Mouse (Mus musculus): ENCODE results near the gene Mgat5. TPM values are rescaled to one million over a fixed set of nuclear protein-coding genes. Genes with fewer than 3 reads are reported as not detected.

The Mgat5 gene
- polyA plus RNA-seq, 1 experiment from 2014 or later: 13.1 TPM

DNA sequence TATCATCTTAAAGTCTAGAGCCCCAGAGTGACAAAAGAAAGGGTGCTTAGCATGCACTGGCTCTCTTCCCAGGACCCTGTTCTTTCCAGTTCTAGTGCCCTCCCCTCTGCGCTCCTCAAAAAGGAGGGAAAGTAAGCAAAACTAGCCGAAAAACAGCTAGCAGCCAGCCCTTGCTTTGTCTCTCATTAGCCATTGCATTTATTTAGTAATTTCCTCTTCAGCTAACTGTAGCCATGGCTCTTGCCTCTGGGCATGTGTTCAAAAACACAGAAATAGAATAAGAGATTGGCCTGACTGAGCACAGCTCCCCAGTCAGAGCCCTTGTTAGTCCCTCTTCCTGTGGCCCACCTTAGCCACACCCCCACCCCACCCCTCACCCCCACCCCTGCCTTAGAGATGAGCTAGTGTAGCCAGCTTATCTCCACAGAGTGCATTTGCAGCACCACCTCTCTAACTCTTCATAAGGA is 204.2 kb downstream of the Mgat5 start:
- Histone ChIP-seq H3K4me1 (ENCODE audit: control insufficient read depth, insufficient read depth, low read depth, low read length) (peaks cover 3% of the 10 kb centered on the region), H3K36me3 (ENCODE audit: control insufficient read depth, insufficient read depth, low read length) (no peaks in the 10 kb centered on the region), H3K4me2 (ENCODE audit: low read length) (no peak overlapping the region), H3K4me3 (ENCODE audit: low read length) (no peak overlapping the region), H3K9ac (ENCODE audit: low read depth, low read length) (no peak overlapping the region), H3K9me3 (ENCODE audit: control insufficient read depth, low read length) (no peaks in the 10 kb centered on the region), H3K27ac (ENCODE audit: low read depth, low read length) (peak overlapping the region; percentile 68), H3K27me3 (replicated peaks; ENCODE audit: control insufficient read depth, insufficient read depth, low read length) (no peaks in the 10 kb centered on the region)
- 48% methylated on average over 2 of the region's 2 CpGs for WGBS
- peak; percentile 74 for ATAC-seq

DNA sequence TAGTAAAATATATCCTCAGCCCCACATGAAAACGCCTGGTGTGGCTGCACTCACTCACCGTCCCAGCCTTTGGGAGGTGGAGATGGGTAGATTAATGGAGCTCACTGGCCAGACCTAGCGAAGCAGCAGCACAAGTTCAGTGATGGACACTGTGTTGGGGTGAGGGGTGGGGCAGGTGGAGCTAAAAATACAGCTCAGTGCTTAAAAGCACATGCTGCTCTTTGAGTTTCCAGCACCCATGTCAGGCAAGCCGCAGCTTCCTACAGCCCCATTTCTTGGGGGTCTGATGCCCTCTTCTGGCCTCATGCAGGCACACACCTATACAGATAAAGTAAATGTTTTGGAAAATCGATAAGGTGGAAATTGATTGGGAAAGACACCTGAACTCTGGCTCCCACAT is 204.7 kb downstream of the Mgat5 start:
- H3K27ac ChIP-seq (ENCODE audit: low read depth, low read length): peak overlapping the region; percentile 68
- H3K9me3 ChIP-seq (ENCODE audit: control insufficient read depth, low read length): no peaks in the 10 kb centered on the region
- no peaks in the 10 kb centered on the region for H3K36me3 ChIP-seq (ENCODE audit: control insufficient read depth, insufficient read depth, low read length)
- H3K27me3 ChIP-seq (replicated peaks; ENCODE audit: control insufficient read depth, insufficient read depth, low read length): no peaks in the 10 kb centered on the region
- H3K9ac ChIP-seq (ENCODE audit: low read depth, low read length): no peak overlapping the region
- peak; percentile 37; the same call in 1 of the 2 replicates for ATAC-seq
- H3K4me1 ChIP-seq (ENCODE audit: control insufficient read depth, insufficient read depth, low read depth, low read length): peaks cover 3% of the 10 kb centered on the region
- H3K4me3 ChIP-seq (ENCODE audit: low read length): no peak overlapping the region
- H3K4me2 ChIP-seq (ENCODE audit: low read length): no peak overlapping the region
- 43% methylated on average over 5 of the region's 5 CpGs for WGBS

DNA sequence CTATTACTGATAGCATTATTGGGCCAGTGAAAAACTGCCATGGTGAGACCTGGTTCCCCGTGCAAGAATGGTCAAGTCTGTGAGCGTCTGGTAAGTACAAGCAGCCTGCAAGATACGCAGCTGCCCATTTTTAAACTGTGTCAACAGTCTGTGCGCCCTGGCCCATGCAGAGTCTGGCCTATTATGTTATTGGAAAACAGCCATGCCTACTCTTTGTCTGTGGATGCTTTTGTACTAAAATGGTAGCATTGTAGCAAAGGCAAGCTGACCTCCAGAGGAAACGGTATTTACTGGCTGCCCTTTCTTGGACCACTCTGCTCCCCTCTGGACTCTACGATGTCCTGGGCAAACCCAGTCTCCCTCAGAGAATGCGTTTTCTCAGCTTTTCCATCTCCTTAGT is 209.7 kb downstream of the Mgat5 start:
- WGBS: 33% methylated on average over 7 of the region's 7 CpGs
- Histone ChIP-seq H3K27ac (ENCODE audit: low read depth, low read length) (peak overlapping the region; percentile 24; the same call in 1 of the 2 replicates), H3K9ac (ENCODE audit: low read depth, low read length) (no peak overlapping the region), H3K9me3 (ENCODE audit: control insufficient read depth, low read length) (no peaks in the 10 kb centered on the region), H3K4me2 (ENCODE audit: low read length) (no peak overlapping the region), H3K4me1 (ENCODE audit: control insufficient read depth, insufficient read depth, low read depth, low read length) (no peaks in the 10 kb centered on the region; the same call in 1 of the 2 replicates), H3K27me3 (replicated peaks; ENCODE audit: control insufficient read depth, insufficient read depth, low read length) (no peaks in the 10 kb centered on the region), H3K36me3 (ENCODE audit: control insufficient read depth, insufficient read depth, low read length) (no peaks in the 10 kb centered on the region), H3K4me3 (ENCODE audit: low read length) (no peak overlapping the region)
- ATAC-seq: peak; percentile 51; the same call in 1 of the 2 replicates

DNA sequence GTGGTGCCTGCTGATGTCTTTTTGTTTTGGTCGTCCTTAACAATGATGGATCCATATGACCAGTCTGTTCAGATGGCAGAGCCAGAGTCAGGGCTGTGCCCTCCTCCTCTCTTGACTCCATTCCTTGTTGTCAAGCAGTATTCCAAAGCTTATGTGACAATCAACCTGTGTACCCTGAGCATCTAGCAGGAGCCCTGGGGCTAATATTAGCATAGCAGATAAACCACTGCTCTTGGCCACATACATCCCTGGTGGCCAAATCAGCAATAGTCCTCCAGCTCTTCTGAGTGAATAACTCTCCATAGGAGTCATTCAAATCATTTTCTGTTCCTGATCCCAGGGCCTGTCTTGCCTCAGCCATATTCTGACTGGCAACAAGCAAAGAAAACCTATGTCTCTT is 211.1 kb downstream of the Mgat5 start:
- Histone ChIP-seq H3K4me1 (ENCODE audit: control insufficient read depth, insufficient read depth, low read depth, low read length) (peaks cover 4% of the 10 kb centered on the region; the same call in 1 of the 2 replicates), H3K4me3 (ENCODE audit: low read length) (no peak overlapping the region), H3K27ac (ENCODE audit: low read depth, low read length) (no peak overlapping the region), H3K4me2 (ENCODE audit: low read length) (no peak overlapping the region), H3K9me3 (ENCODE audit: control insufficient read depth, low read length) (no peaks in the 10 kb centered on the region), H3K9ac (ENCODE audit: low read depth, low read length) (no peak overlapping the region), H3K36me3 (ENCODE audit: control insufficient read depth, insufficient read depth, low read length) (no peaks in the 10 kb centered on the region), H3K27me3 (replicated peaks; ENCODE audit: control insufficient read depth, insufficient read depth, low read length) (no peaks in the 10 kb centered on the region)
- 79% methylated on average over 1 of the region's 1 CpGs for WGBS
- ATAC-seq: no peak

DNA sequence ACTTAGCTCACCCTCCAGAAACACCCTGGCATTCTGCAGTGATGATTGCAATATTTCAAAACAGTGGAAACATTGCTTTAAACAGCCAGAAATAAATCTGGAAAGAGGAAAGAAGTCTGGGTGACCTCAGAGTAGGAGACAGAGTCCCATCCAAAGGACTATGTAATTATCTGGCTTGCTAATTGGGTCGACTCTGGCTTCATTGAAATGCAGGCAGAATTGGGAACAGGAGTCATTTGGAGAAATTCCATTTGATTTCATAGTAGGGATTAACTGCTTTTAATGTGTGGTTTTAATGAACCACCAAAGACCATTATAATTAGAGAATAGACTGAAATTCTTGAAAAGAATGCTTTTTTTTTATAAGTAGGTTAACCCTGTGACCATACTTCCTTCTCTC is 212.2 kb downstream of the Mgat5 start:
- no peaks in the 10 kb centered on the region for H3K36me3 ChIP-seq (ENCODE audit: control insufficient read depth, insufficient read depth, low read length)
- H3K27me3 ChIP-seq (replicated peaks; ENCODE audit: control insufficient read depth, insufficient read depth, low read length): no peaks in the 10 kb centered on the region
- WGBS: 58% methylated on average over 1 of the region's 1 CpGs
- H3K9me3 ChIP-seq (ENCODE audit: control insufficient read depth, low read length): no peaks in the 10 kb centered on the region
- no peak for ATAC-seq
- no peak overlapping the region for H3K4me3 ChIP-seq (ENCODE audit: low read length)
- H3K9ac ChIP-seq (ENCODE audit: low read depth, low read length): no peak overlapping the region
- peaks cover 4% of the 10 kb centered on the region; the same call in 1 of the 2 replicates for H3K4me1 ChIP-seq (ENCODE audit: control insufficient read depth, insufficient read depth, low read depth, low read length)
- H3K27ac ChIP-seq (ENCODE audit: low read depth, low read length): no peak overlapping the region
- H3K4me2 ChIP-seq (ENCODE audit: low read length): no peak overlapping the region

DNA sequence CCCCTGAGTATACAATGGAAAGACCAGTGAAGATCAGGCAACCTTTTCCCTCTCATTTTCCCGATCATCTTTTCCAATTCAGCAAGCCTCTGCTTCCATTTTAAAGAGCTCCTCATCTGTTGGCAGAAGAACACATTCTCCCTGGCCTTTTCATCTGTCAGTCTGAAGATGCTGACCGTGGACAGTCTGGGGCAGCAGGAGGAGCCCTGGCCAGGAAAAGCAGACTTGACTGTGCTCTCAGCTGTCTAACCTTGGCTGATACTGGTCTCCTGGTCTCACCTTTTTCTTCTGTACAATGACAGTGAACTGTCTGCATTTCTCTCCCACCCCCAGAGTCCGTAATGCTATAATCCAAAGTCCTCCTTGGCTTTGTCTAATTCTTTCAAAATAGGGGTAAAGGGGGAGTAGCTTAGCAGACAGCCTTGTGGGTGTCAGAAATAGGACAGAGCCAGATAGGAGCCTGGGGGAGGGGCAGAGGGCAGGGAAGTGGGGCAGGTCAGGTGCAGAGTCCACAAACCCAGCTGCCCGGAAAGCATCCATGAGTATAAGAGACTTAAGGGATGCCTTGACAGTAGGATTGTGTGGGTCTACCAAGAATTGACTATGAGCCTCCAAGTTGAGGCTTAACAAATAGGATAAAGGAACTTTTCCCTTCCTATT is 214.2 kb downstream of the Mgat5 start:
- no peak overlapping the region for H3K4me3 ChIP-seq (ENCODE audit: low read length)
- 68% methylated on average over 4 of the region's 4 CpGs for WGBS
- H3K4me1 ChIP-seq (ENCODE audit: control insufficient read depth, insufficient read depth, low read depth, low read length): peaks cover 7% of the 10 kb centered on the region

DNA sequence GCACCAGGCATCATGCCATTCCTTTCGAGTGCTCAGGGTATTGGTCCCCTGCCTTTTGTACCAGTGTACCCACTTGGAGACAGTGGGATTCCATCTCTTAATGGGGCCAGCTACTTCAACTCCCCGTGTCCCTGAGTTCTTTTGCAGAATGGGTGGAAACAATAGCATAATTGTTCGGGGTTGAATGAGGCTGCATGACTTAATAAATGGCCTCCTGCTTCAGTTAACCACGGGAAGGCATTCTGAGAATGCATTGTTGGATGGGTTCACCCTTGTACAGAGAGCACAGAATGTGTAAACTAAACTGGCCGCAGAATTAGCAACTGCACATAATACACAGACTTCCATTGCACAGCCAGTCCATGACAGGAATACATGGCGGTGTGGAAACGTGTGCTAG is 214.8 kb downstream of the Mgat5 start:
- 34% methylated on average over 7 of the region's 7 CpGs for WGBS
- Histone ChIP-seq H3K9ac (ENCODE audit: low read depth, low read length) (no peak overlapping the region), H3K9me3 (ENCODE audit: control insufficient read depth, low read length) (no peaks in the 10 kb centered on the region), H3K4me1 (ENCODE audit: control insufficient read depth, insufficient read depth, low read depth, low read length) (peaks cover 7% of the 10 kb centered on the region), H3K36me3 (ENCODE audit: control insufficient read depth, insufficient read depth, low read length) (no peaks in the 10 kb centered on the region), H3K27ac (ENCODE audit: low read depth, low read length) (no peak overlapping the region), H3K27me3 (replicated peaks; ENCODE audit: control insufficient read depth, insufficient read depth, low read length) (no peaks in the 10 kb centered on the region), H3K4me3 (ENCODE audit: low read length) (no peak overlapping the region), H3K4me2 (ENCODE audit: low read length) (no peak overlapping the region)
- ATAC-seq: no peak

More for the DNA sequence above, 214.2 kb downstream of the Mgat5 start:
- no peak for ATAC-seq
- Histone ChIP-seq H3K4me2 (ENCODE audit: low read length) (no peak overlapping the region), H3K27ac (ENCODE audit: low read depth, low read length) (no peak overlapping the region), H3K9me3 (ENCODE audit: control insufficient read depth, low read length) (no peaks in the 10 kb centered on the region), H3K27me3 (replicated peaks; ENCODE audit: control insufficient read depth, insufficient read depth, low read length) (no peaks in the 10 kb centered on the region), H3K36me3 (ENCODE audit: control insufficient read depth, insufficient read depth, low read length) (no peaks in the 10 kb centered on the region), H3K9ac (ENCODE audit: low read depth, low read length) (no peak overlapping the region)

DNA sequence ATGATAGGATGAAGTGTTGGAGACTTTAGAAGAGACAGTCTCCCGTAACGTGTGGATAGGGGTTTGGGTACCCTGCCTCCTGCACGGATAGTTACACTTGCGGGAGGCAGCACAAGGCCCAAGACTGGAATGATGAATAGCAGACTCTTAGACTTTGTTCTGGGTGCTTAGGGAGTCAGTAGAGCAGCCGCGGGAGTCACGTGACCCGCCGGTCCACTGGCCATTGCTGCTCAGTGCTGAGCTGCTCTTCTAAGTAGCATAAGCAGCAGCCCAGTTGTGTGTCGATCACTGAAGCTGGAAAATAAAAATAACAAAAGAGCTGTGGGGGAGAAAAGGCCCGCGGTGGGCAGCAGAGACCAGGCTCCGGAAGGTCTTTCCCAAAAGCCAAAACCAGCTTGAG is 215.6 kb downstream of the Mgat5 start:
- H3K4me1 ChIP-seq (ENCODE audit: control insufficient read depth, insufficient read depth, low read depth, low read length): peaks cover 7% of the 10 kb centered on the region
- H3K27ac ChIP-seq (ENCODE audit: low read depth, low read length): no peak overlapping the region
- peak; percentile 57; the same call in 1 of the 2 replicates for ATAC-seq
- H3K9me3 ChIP-seq (ENCODE audit: control insufficient read depth, low read length): no peaks in the 10 kb centered on the region
- no peaks in the 10 kb centered on the region for H3K36me3 ChIP-seq (ENCODE audit: control insufficient read depth, insufficient read depth, low read length)
- no peak overlapping the region for H3K4me3 ChIP-seq (ENCODE audit: low read length)
- no peak overlapping the region for H3K9ac ChIP-seq (ENCODE audit: low read depth, low read length)
- WGBS: 34% methylated on average over 13 of the region's 13 CpGs
- no peaks in the 10 kb centered on the region for H3K27me3 ChIP-seq (replicated peaks; ENCODE audit: control insufficient read depth, insufficient read depth, low read length)
- peak overlapping the region; percentile 14; the same call in 1 of the 2 replicates for H3K4me2 ChIP-seq (ENCODE audit: low read length)

DNA sequence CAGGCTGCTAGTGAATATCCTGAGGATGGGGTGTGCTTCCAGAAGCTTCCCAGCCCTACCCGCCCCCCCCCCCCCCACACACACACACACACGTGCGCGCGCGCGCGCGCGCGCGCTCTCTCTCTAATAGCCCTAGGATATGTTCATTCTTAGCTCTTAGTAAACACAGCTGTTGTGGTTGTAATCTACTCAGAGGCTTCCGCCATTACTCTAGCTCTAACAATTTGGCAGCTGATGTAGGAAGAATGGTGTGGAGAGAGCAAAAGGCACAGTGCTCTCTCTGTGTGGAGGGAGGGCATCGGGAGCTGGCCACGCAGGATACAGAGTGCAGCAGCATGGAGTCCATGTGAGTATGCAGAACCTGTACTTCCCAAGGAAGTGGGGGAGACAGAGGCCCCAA is 216.0 kb downstream of the Mgat5 start:
- no peak overlapping the region for H3K27ac ChIP-seq (ENCODE audit: low read depth, low read length)

More for the DNA sequence above, 216.0 kb downstream of the Mgat5 start:
- H3K27me3 ChIP-seq (replicated peaks; ENCODE audit: control insufficient read depth, insufficient read depth, low read length): no peaks in the 10 kb centered on the region
- no peak overlapping the region for H3K9ac ChIP-seq (ENCODE audit: low read depth, low read length)
- no peak overlapping the region for H3K4me3 ChIP-seq (ENCODE audit: low read length)
- no peaks in the 10 kb centered on the region for H3K36me3 ChIP-seq (ENCODE audit: control insufficient read depth, insufficient read depth, low read length)
- no peak for ATAC-seq
- no peak overlapping the region; the same call in 1 of the 2 replicates for H3K4me2 ChIP-seq (ENCODE audit: low read length)
- peaks cover 7% of the 10 kb centered on the region for H3K4me1 ChIP-seq (ENCODE audit: control insufficient read depth, insufficient read depth, low read depth, low read length)
- H3K9me3 ChIP-seq (ENCODE audit: control insufficient read depth, low read length): no peaks in the 10 kb centered on the region
- WGBS: 58% methylated on average over 14 of the region's 15 CpGs
